Mouse (Mus musculus) urinary bladder, adult 18-20 months (tissue): ENCODE data around the gene Cstf1.

Experiments used
- DNase-seq, 2 experiments: peaks; one replicate each; pipeline ENCODE4 v3.0.0; 2022; ENCODE audit warnings: low spot score in 2 of 2, mixed read lengths in 2 of 2

The Cstf1 gene

DNA sequence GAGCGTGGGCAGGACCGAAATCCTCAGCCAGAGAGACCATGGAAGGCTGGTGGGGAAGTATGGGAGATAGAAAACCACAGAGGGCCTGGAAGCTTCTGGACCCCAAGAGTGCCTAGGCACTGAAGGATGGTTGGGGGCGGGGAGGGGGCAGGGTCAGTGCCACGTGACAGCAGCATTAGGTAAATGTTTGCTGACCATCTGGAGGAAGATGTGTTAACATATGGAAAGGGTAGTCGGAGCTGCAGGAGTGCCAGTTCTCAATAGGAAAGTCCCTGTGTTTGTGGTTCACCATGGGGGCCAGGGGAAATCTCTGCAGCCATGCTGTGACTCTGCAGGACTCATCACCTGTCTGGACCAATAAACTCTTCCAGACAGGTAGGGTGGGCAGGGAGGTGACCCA is 43.4 kb downstream of the Cstf1 start:
- DNase-seq = no peak

DNA sequence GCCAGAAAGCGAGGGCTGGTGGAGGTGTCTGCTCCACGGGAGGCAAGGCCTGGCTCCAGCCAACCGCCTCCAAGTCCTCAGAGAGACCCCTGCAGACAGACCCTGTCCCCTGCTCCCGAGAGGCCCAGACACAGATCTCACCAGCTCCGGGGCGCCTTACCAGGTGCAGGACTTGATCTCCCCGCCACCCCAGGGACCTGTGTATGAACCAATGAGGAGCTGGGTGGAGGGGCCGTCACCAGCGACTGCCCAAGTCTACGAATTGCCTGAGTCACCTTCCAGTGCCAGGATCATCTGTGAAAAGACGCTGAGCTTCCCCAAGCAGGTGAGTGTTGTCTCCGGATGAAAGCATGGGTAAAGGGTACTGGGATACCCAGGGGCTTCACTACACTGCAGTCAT is 45.7 kb downstream of the Cstf1 start:
- no peak for DNase-seq

DNA sequence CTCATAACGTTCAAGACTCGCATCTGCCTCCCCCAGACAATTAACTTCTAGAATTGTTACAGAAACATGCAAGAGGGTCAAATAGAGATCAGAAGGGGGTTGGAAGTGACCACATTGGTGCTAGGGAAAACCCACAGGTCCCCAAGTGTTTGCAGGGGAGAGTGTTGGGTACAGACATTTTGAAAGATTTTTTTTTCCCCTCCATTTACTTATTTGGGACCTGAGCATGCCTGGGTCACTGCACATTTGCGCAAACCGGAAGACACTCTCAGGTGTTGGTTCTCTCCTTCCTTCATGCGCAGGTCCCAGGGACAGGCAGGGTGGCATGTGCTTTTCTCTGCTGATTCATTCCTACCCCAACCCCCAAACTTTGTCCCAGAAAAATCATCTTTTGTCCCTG is 46.4 kb downstream of the Cstf1 start:
- DNase-seq = no peak

DNA sequence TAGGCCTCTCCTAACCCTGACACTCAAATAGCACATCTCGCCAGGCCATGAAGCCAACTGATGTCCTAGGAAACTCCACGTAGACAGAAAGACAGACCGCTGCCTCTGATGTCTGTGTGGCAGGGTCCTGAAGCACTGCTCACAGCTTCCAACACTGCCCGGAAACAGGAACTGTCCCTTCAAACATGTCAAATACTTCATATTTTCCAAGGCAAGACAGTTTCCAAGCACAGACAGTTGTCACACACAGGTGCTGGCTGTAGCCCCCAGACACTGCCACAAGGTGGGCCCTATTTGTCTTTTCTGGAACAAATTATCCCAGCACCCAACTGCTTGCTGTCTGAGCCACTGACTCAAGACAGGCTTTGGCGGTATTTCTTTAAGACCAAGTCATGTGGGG is 47.7 kb downstream of the Cstf1 start:
- no peak for DNase-seq

DNA sequence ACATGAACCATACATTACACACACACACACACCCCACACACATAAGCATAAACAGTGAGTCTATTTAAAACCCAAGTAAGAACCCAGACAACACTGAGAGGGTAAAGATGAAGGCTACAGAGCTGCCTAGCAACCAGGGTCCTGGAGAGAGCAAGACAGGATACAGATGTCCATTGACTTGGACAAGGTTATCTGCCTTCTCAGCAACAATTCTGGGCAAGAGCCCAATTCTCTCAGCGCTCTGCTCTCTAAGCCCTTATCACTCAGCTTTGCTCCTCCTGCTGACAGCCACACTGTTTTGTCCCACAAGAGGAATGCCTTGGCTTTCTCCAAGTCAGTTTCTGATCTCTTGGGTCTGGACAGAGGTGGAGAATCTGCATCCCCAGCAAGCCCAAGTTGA is 60.1 kb downstream of the Cstf1 start:
- no peak for DNase-seq
